ENCODE assay signal across 9 mouse cellular contexts in genomic region chr1:82476256-82476655, GRCm38 (mm10).
A peak's percentile ranks its signal among the peaks of the same experiment; 100 is the strongest.
DNase-seq lines count a peak whose midpoint lies in the region; ATAC-seq and TF ChIP-seq lines count a peak whose summit lies in the region.
"Had no signal": no experiment of that assay in that cellular context is flagged by ENCODE, and none has a peak within 500 bp of the region (broad histone marks: within the 10 kb centered on the region; RNA-seq: fewer than 3 reads in every experiment).

No protein-coding gene starts in this region.

- H3K4me3 ChIP-seq in intestine, postnatal 0 days (ENCODE audit: low read depth, low read length), result no peak overlapping the region
- no peak overlapping the region for H3K4me3 ChIP-seq in intestine, embryonic 16.5 days (ENCODE audit: low read length)
- no peak overlapping the region for H3K4me3 ChIP-seq in CH12.LX (replicated peaks in 1 of 3; ENCODE audit: low read depth in 2 of 3, low read length in 2 of 3, poor library complexity in 1 of 3)
- no peak overlapping the region for H3K4me3 ChIP-seq in limb, embryonic 12.5 days (replicated peaks)
- H3K4me3 ChIP-seq in stomach, postnatal 0 days (ENCODE audit: low read depth, low read length), result no peak overlapping the region
- H3K4me3 ChIP-seq: erythroblast, embryonic 14.5 days had no signal

- in situ Hi-C loops in CH12.LX (cut with MboI; ENCODE audit: low pct_ligation_motif_present, low pct_unique_long_range_greater_than_20kb, low sequenced_read_pairs), result no loop called here

- TF ChIP-seq POLR2A in CH12.LX (IDR thresholded peaks at IDR 0.05; ENCODE audit: low read depth, low read length), result no peak

- no peak overlapping the region for H3K27ac ChIP-seq in intestine, postnatal 0 days (ENCODE audit: low read depth, low read length)
- H3K27ac ChIP-seq in intestine, embryonic 16.5 days (ENCODE audit: low read length), result no peak overlapping the region
- no peak overlapping the region for H3K27ac ChIP-seq in CH12.LX (ENCODE audit: insufficient read depth, low read depth)
- H3K27ac ChIP-seq in limb, embryonic 12.5 days, result peak overlapping the region; percentile 72
- H3K27ac ChIP-seq in stomach, postnatal 0 days (replicated peaks), result no peak overlapping the region

- dilution Hi-C loops in CH12.LX (cut with MboI; ENCODE audit: extremely low pct_ligation_motif_present, extremely low pct_unique_long_range_greater_than_20kb, low sequenced_read_pairs), result no loop called here

- no peak overlapping the region for H3K9ac ChIP-seq in intestine, postnatal 0 days (ENCODE audit: low read depth, low read length)
- no peak overlapping the region for H3K9ac ChIP-seq in intestine, embryonic 16.5 days (ENCODE audit: low read depth, low read length)
- H3K9ac ChIP-seq in CH12.LX (ENCODE audit: insufficient read depth, low read depth), result no peak overlapping the region
- H3K9ac ChIP-seq in limb, embryonic 12.5 days (replicated peaks), result no peak overlapping the region
- no peak overlapping the region for H3K9ac ChIP-seq in stomach, postnatal 0 days (ENCODE audit: low read length)

- TF ChIP-seq EP300 in CH12.LX (IDR thresholded peaks at IDR 0.05; ENCODE audit: low read length), result no peak
- no peak for TF ChIP-seq EP300 in stomach, postnatal 0 days (optimal IDR thresholded peaks at IDR 0.05)

- TF ChIP-seq RAD21 in CH12.LX (IDR thresholded peaks at IDR 0.05; ENCODE audit: low read depth, low read length), result peak; percentile 90

- H3K4me1 ChIP-seq in intestine, postnatal 0 days (replicated peaks; ENCODE audit: control insufficient read depth, insufficient read depth, low read length), result no peaks in the 10 kb centered on the region
- no peaks in the 10 kb centered on the region for H3K4me1 ChIP-seq in intestine, embryonic 16.5 days (ENCODE audit: control insufficient read depth, insufficient read depth, low read length)
- no peaks in the 10 kb centered on the region for H3K4me1 ChIP-seq in CH12.LX (ENCODE audit: control insufficient read depth in 1 of 2, insufficient read depth in 2 of 2)
- peaks cover 20% of the 10 kb centered on the region for H3K4me1 ChIP-seq in limb, embryonic 12.5 days (replicated peaks)
- H3K4me1 ChIP-seq in stomach, postnatal 0 days (replicated peaks; ENCODE audit: control insufficient read depth, insufficient read depth), result no peaks in the 10 kb centered on the region

- no peak overlapping the region for H3K4me2 ChIP-seq in intestine, postnatal 0 days (replicated peaks; ENCODE audit: low read depth)
- H3K4me2 ChIP-seq in intestine, embryonic 16.5 days (ENCODE audit: low read depth, low read length), result no peak overlapping the region
- H3K4me2 ChIP-seq in CH12.LX (ENCODE audit: insufficient read depth, low read depth, poor library complexity, severe bottlenecking), result no peak overlapping the region
- peak overlapping the region; percentile 25 for H3K4me2 ChIP-seq in limb, embryonic 12.5 days
- no peak overlapping the region for H3K4me2 ChIP-seq in stomach, postnatal 0 days (replicated peaks; ENCODE audit: low read depth)

- 52% methylated on average over 11 of the region's 11 CpGs for WGBS in intestine, postnatal 0 days
- 46% methylated on average over 11 of the region's 11 CpGs for WGBS in intestine, embryonic 16.5 days
- 43% methylated on average over 11 of the region's 11 CpGs for WGBS in limb, embryonic 12.5 days
- WGBS in stomach, postnatal 0 days, result 28% methylated on average over 11 of the region's 11 CpGs

- H3K27me3 ChIP-seq in intestine, postnatal 0 days (replicated peaks; ENCODE audit: control insufficient read depth, insufficient read depth, low read length), result no peaks in the 10 kb centered on the region
- H3K27me3 ChIP-seq in intestine, embryonic 16.5 days (replicated peaks; ENCODE audit: control insufficient read depth, insufficient read depth, low read length), result no peaks in the 10 kb centered on the region
- no peaks in the 10 kb centered on the region for H3K27me3 ChIP-seq in CH12.LX (replicated peaks)
- no peaks in the 10 kb centered on the region for H3K27me3 ChIP-seq in limb, embryonic 12.5 days
- no peaks in the 10 kb centered on the region for H3K27me3 ChIP-seq in stomach, postnatal 0 days (ENCODE audit: control insufficient read depth, insufficient read depth, low read length)

- H3K79me2 ChIP-seq in CH12.LX (replicated peaks; ENCODE audit: control insufficient read depth, extremely low read depth, insufficient read depth, poor library complexity, severe bottlenecking), result no peaks in the 10 kb centered on the region

- peak; percentile 42 for DNase-seq in CH12.LX (ENCODE audit: extremely low read depth)
- DNase-seq in c-Kit-positive CD71-negative TER-119-negative erythroid progenitor cells, embryonic 14.5 days (ENCODE audit: low read depth), result peak; percentile 2
- DNase-seq in heart, adult 8-10 months (ENCODE audit: low spot score), result peak; percentile 35
- peak; percentile 25 for DNase-seq in stomach, postnatal 0 days (ENCODE audit: low spot score)
- no peak for DNase-seq in frontal cortex, postnatal 14 days (ENCODE audit: low spot score in 2 of 2)

- ATAC-seq in intestine, postnatal 0 days, result no peak
- ATAC-seq in intestine, embryonic 16.5 days, result no peak
- ATAC-seq in limb, embryonic 12.5 days (ENCODE audit: insufficient number of reproducible peaks, insufficient read depth, low FRiP score, low TSS enrichment, low read depth), result no peak; the same call in 1 of the 2 replicates
- ATAC-seq in stomach, postnatal 0 days (ENCODE audit: low FRiP score, low TSS enrichment), result no peak

- no peaks in the 10 kb centered on the region for H3K9me3 ChIP-seq in intestine, postnatal 0 days (ENCODE audit: control insufficient read depth)
- H3K9me3 ChIP-seq in intestine, embryonic 16.5 days (ENCODE audit: control insufficient read depth, low read length), result no peaks in the 10 kb centered on the region
- H3K9me3 ChIP-seq in CH12.LX (replicated peaks; ENCODE audit: low read length), result no peaks in the 10 kb centered on the region
- no peaks in the 10 kb centered on the region for H3K9me3 ChIP-seq in limb, embryonic 12.5 days
- no peaks in the 10 kb centered on the region for H3K9me3 ChIP-seq in stomach, postnatal 0 days (ENCODE audit: control insufficient read depth, low read length)

- no peaks in the 10 kb centered on the region for H3K36me3 ChIP-seq in intestine, postnatal 0 days (ENCODE audit: control insufficient read depth, insufficient read depth)
- H3K36me3 ChIP-seq in intestine, embryonic 16.5 days (ENCODE audit: control insufficient read depth, insufficient read depth, low read length), result no peaks in the 10 kb centered on the region
- no peaks in the 10 kb centered on the region for H3K36me3 ChIP-seq in CH12.LX (replicated peaks in 1 of 2; ENCODE audit: control insufficient read depth in 1 of 2, insufficient read depth in 1 of 2, low read length in 1 of 2)
- H3K36me3 ChIP-seq in limb, embryonic 12.5 days, result no peaks in the 10 kb centered on the region
- no peaks in the 10 kb centered on the region for H3K36me3 ChIP-seq in stomach, postnatal 0 days (ENCODE audit: control insufficient read depth, insufficient read depth, low read length)

- TF ChIP-seq CTCF in intestine, postnatal 0 days (IDR thresholded peaks at IDR 0.05; ENCODE audit: low read depth), result peak; percentile 75
- TF ChIP-seq CTCF in CH12.LX (conservative IDR thresholded peaks at IDR 0.05 in 1 of 2, IDR thresholded peaks at IDR 0.05 in 1 of 2; ENCODE audit: low read depth in 2 of 2, low read length in 2 of 2), result peak; percentile 86 to 100
- peak; percentile 90 for TF ChIP-seq CTCF in stomach, postnatal 0 days (IDR thresholded peaks at IDR 0.05; ENCODE audit: low read depth)

TF ChIP-seq in CH12.LX, 34 proteins besides CTCF, POLR2A, EP300 and RAD21:
- TF ChIP-seq JUN (IDR thresholded peaks at IDR 0.05; ENCODE audit: insufficient read depth, low read depth, low read length), result no peak
- TF ChIP-seq ZC3H11A (IDR thresholded peaks at IDR 0.05; ENCODE audit: low read depth, low read length), result 0 out of 2 replicates have a peak, but pooled peaks have one; percentile 7
- 0 out of 2 replicates have a peak, but pooled peaks have one; percentile 17 for TF ChIP-seq NELFE (IDR thresholded peaks at IDR 0.05; ENCODE audit: low read depth, low read length)
- TF ChIP-seq ETS1 (conservative IDR thresholded peaks at IDR 0.05; ENCODE audit: low read depth, low read length), result no peak
- peak; percentile 74 for TF ChIP-seq SMC3 (IDR thresholded peaks at IDR 0.05; ENCODE audit: low read depth, low read length)

Comparison
In these comparisons a context has a peak if more than half of its experiments do, and no peak if none do; other contexts are left out.
1. DNase-seq: peak in CH12.LX (single experiment), c-Kit-positive CD71-negative TER-119-negative erythroid progenitor cells, embryonic 14.5 days (single experiment), heart, adult 8-10 months (single experiment) and stomach, postnatal 0 days (single experiment); none in frontal cortex, postnatal 14 days (0 of 2).
2. Peak in every context shown above with its lines, with median percentiles within 50 percentile points of each other: CTCF ChIP-seq.